Mouse (Mus musculus): ENCODE data around the gene Capza2. TPM values are rescaled to one million over a fixed set of nuclear protein-coding genes. Genes with fewer than 3 reads are reported as not detected.

Gene Capza2
- total RNA-seq (2021): 100 to 1,000 TPM; 300 to 302 TPM
- long read RNA-seq, experiment 1, transcript Capza2-201 (10 exons, 2,537 nt): major isoform, 516 of 539 reads
- long read RNA-seq, experiment 1, partial matches to known transcripts: 16 of 539 reads
- long read RNA-seq, experiment 1, other reads (novel, unspliced or antisense): 4 of 539 reads
- long read RNA-seq, experiment 2, transcript Capza2-201 (10 exons, 2,537 nt): major isoform, 694 of 727 reads
- long read RNA-seq, experiment 2, partial matches to known transcripts: 10 of 727 reads
- long read RNA-seq, experiment 2, other reads (novel, unspliced or antisense): 16 of 727 reads

GRCm38 (mm10) chr6:17635615-17636284 is at the start of gene Capza2:
Gene Capza2 (plus strand): TSS chr6:17636234.
- TF ChIP-seq CTCF (conservative IDR thresholded peaks at IDR 0.05): no peak
- Histone ChIP-seq H3K27ac (peak within 1 kb of the TSS; percentile 99), H3K4me3 (peak within 1 kb of the TSS; percentile 81)
- DNase-seq (ENCODE audit: low spot score in 2 of 2): peak in 1 of 2 experiments; percentile 23

- Histone ChIP-seq H3K4me3 (no peak overlapping the region), H3K27ac (no peak overlapping the region)
- DNase-seq (ENCODE audit: low spot score in 2 of 2): peak; percentile 67 to 90
- peak; percentile 97 for TF ChIP-seq CTCF (conservative IDR thresholded peaks at IDR 0.05)
These were observed 46.7 kb upstream of the Capza2 start for GRCm38 (mm10) chr6:17589049-17589952.

DNA sequence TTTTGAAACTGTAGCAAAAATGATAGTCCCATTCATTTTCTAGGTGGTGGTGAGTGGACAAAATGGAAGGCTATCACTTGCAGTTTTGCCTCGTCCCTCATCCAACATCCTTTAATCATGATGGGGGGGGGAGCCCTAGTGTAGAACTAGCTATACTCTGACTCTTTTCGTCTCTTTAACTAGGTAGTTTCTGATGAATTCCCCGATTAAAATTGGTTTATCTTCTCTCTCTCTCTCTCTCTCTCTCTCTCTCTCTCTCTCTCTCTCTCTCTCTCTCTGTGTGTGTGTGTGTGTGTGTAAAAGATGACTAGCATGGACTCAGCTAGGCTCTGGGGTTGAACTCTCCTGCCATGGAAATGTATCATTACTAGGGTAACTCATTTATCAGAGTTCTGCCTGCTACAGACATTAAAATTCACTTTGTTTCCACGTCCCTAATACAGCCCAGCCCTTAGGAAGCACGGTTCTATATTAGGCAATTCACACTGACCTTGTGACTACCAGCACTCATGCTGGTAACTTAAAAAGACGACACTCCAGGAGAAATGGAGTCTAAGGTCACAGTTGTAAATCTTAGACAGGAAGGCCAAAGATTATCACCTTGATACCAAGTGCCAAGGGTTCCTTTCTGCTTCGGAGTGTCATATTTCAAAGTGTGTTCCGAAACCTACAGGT is 45.9 kb upstream of the Capza2 start:
- Histone ChIP-seq H3K4me3 (no peak overlapping the region), H3K27ac (no peak overlapping the region)
- no peak for TF ChIP-seq CTCF (conservative IDR thresholded peaks at IDR 0.05)
- DNase-seq (ENCODE audit: low spot score in 2 of 2): no peak

GRCm38 (mm10) chr6:17593971-17594370 is 42.1 kb upstream of the Capza2 start:
- Histone ChIP-seq H3K4me3 (no peak overlapping the region), H3K27ac (no peak overlapping the region)
- DNase-seq (ENCODE audit: low spot score in 2 of 2): no peak
- TF ChIP-seq CTCF (conservative IDR thresholded peaks at IDR 0.05): no peak

GRCm38 (mm10) chr6:17595712-17596462 is 40.1 kb upstream of the Capza2 start:
- TF ChIP-seq CTCF (conservative IDR thresholded peaks at IDR 0.05): no peak
- Histone ChIP-seq H3K4me3 (no peak overlapping the region), H3K27ac (no peak overlapping the region)
- no peak for DNase-seq (ENCODE audit: low spot score in 2 of 2)

GRCm38 (mm10) chr6:17599373-17599772 is 36.7 kb upstream of the Capza2 start:
- no peak for TF ChIP-seq CTCF (conservative IDR thresholded peaks at IDR 0.05)

GRCm38 (mm10) chr6:17601526-17601925 is 34.5 kb upstream of the Capza2 start:
- no peak overlapping the region for H3K4me3 ChIP-seq
- H3K27ac ChIP-seq: no peak overlapping the region
- DNase-seq (ENCODE audit: low spot score in 2 of 2): no peak
- no peak for TF ChIP-seq CTCF (conservative IDR thresholded peaks at IDR 0.05)

More at GRCm38 (mm10) chr6:17599373-17599772, 36.7 kb upstream of the Capza2 start:
- DNase-seq (ENCODE audit: low spot score in 2 of 2): no peak
- Histone ChIP-seq H3K4me3 (no peak overlapping the region), H3K27ac (no peak overlapping the region)

- no peak overlapping the region for H3K4me3 ChIP-seq
- no peak overlapping the region for H3K27ac ChIP-seq
- no peak for DNase-seq (ENCODE audit: low spot score in 2 of 2)
- TF ChIP-seq CTCF (conservative IDR thresholded peaks at IDR 0.05): no peak
These were observed 29.1 kb upstream of the Capza2 start for GRCm38 (mm10) chr6:17606915-17607314.

DNA sequence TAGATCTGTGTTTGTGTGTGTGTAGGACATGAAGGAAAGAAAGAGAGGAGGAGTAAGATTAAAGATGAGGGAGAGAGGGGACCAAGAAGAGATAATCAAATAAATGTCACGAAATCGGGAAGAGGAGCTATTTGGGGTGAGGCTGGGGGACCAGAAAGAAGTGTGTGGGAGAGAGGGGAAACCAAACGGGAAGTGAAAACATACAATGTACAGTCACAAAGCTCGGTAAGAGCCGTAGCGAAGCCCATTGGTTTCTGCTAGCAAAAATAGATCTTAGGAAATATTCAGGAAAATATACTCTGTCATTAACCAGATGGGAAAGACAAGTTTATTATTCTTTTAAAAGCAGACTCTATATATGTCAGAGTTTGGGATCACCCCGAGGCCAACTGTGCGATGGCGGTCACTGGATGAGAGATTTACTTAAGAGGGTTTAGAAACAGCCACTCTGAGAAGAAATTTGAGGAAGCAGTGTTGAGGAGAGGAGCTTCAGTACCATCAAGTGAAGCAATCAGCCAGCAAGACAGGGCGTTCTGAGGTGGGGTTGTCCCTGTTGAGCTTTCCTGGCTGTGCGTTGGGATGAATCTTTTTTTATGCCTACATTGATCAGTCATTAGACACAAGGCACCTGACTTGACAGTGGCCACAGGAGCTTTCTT is 24.6 kb upstream of the Capza2 start:
- Histone ChIP-seq H3K4me3 (no peak overlapping the region), H3K27ac (peak overlapping the region; percentile 11; the same call in 1 of the 2 replicates)
- no peak for TF ChIP-seq CTCF (conservative IDR thresholded peaks at IDR 0.05)
- no peak for DNase-seq (ENCODE audit: low spot score in 2 of 2)

- no peak for DNase-seq (ENCODE audit: low spot score in 2 of 2)
- Histone ChIP-seq H3K4me3 (no peak overlapping the region), H3K27ac (0 out of 2 replicates have a peak overlapping the region, but pooled peaks have one; percentile 11)
- no peak for TF ChIP-seq CTCF (conservative IDR thresholded peaks at IDR 0.05)
These were observed 23.4 kb upstream of the Capza2 start for GRCm38 (mm10) chr6:17612652-17613051.

GRCm38 (mm10) chr6:17620823-17621222 is 15.2 kb upstream of the Capza2 start:
- no peak for DNase-seq (ENCODE audit: low spot score in 2 of 2)
- no peak overlapping the region for H3K4me3 ChIP-seq
- TF ChIP-seq CTCF (conservative IDR thresholded peaks at IDR 0.05): no peak
- no peak overlapping the region for H3K27ac ChIP-seq

Data from layer of hippocampus, adult 2 months (tissue).